Mouse (Mus musculus): ENCODE measurements around the gene Paxbp1. TPM values are rescaled to one million over a fixed set of nuclear protein-coding genes. Genes with fewer than 3 reads are reported as not detected.

Gene Paxbp1
- polyA plus RNA-seq, 1 experiment from 2014 or later, result 17.3 TPM

GRCm38 (mm10) chr16:91035866-91036265, 8.5 kb downstream of the Paxbp1 start:
- H3K9me3 ChIP-seq (ENCODE audit: control insufficient read depth), result no peaks in the 10 kb centered on the region
- no peak overlapping the region for H3K4me2 ChIP-seq (replicated peaks; ENCODE audit: low read depth)
- H3K4me3 ChIP-seq (ENCODE audit: low read depth, low read length), result no peak overlapping the region
- H3K27ac ChIP-seq (ENCODE audit: low read depth, low read length), result no peak overlapping the region
- no peak overlapping the region for H3K9ac ChIP-seq (ENCODE audit: low read depth, low read length)
- H3K36me3 ChIP-seq (ENCODE audit: control insufficient read depth, insufficient read depth), result peaks cover 62% of the 10 kb centered on the region
- no peaks in the 10 kb centered on the region for H3K27me3 ChIP-seq (replicated peaks; ENCODE audit: control insufficient read depth, insufficient read depth, low read length)
- no peaks in the 10 kb centered on the region for H3K4me1 ChIP-seq (replicated peaks; ENCODE audit: control insufficient read depth, insufficient read depth, low read length)
- 89% methylated on average over 10 of the region's 10 CpGs for WGBS
- no peak for ATAC-seq
- TF ChIP-seq CTCF (IDR thresholded peaks at IDR 0.05; ENCODE audit: low read depth), result no peak

DNA sequence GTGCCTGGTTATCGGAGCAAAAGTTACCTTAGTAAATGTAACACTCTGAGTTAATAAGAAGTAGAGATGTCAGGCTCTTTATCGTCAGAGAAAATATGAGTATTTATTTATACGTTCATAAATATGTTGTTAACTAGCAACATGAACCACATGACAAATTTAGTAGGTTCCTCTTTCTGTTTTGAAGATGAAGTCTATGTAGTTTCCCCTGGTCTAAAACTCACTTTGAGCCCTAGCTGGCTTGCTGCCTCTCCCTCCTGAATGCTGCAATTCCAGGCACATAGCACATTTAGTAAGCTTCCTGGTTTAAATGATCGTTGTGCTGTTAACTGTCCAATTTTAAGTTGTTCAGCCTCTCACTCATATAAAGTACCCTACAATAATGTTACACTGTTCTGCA, 13.6 kb downstream of the Paxbp1 start:
- Histone ChIP-seq H3K9ac (ENCODE audit: low read depth, low read length) (no peak overlapping the region), H3K27ac (ENCODE audit: low read depth, low read length) (no peak overlapping the region), H3K27me3 (replicated peaks; ENCODE audit: control insufficient read depth, insufficient read depth, low read length) (no peaks in the 10 kb centered on the region), H3K9me3 (ENCODE audit: control insufficient read depth) (no peaks in the 10 kb centered on the region), H3K36me3 (ENCODE audit: control insufficient read depth, insufficient read depth) (peaks cover 73% of the 10 kb centered on the region), H3K4me3 (ENCODE audit: low read depth, low read length) (no peak overlapping the region), H3K4me1 (replicated peaks; ENCODE audit: control insufficient read depth, insufficient read depth, low read length) (no peaks in the 10 kb centered on the region), H3K4me2 (replicated peaks; ENCODE audit: low read depth) (no peak overlapping the region)
- 94% methylated on average over 4 of the region's 4 CpGs for WGBS
- no peak for ATAC-seq
- no peak for TF ChIP-seq CTCF (IDR thresholded peaks at IDR 0.05; ENCODE audit: low read depth)

GRCm38 (mm10) chr16:91029901-91030300, 14.4 kb downstream of the Paxbp1 start:
- Histone ChIP-seq H3K9ac (ENCODE audit: low read depth, low read length) (no peak overlapping the region), H3K27me3 (replicated peaks; ENCODE audit: control insufficient read depth, insufficient read depth, low read length) (no peaks in the 10 kb centered on the region), H3K4me3 (ENCODE audit: low read depth, low read length) (no peak overlapping the region), H3K4me1 (replicated peaks; ENCODE audit: control insufficient read depth, insufficient read depth, low read length) (no peaks in the 10 kb centered on the region), H3K4me2 (replicated peaks; ENCODE audit: low read depth) (no peak overlapping the region), H3K36me3 (ENCODE audit: control insufficient read depth, insufficient read depth) (peaks cover 75% of the 10 kb centered on the region), H3K27ac (ENCODE audit: low read depth, low read length) (no peak overlapping the region), H3K9me3 (ENCODE audit: control insufficient read depth) (no peaks in the 10 kb centered on the region)
- 85% methylated on average over 2 of the region's 2 CpGs for WGBS
- TF ChIP-seq CTCF (IDR thresholded peaks at IDR 0.05; ENCODE audit: low read depth), result no peak
- no peak for ATAC-seq

GRCm38 (mm10) chr16:91029161-91029743, 15.1 kb downstream of the Paxbp1 start:
- no peak for ATAC-seq
- Histone ChIP-seq H3K36me3 (ENCODE audit: control insufficient read depth, insufficient read depth) (peaks cover 76% of the 10 kb centered on the region), H3K4me2 (replicated peaks; ENCODE audit: low read depth) (no peak overlapping the region), H3K9ac (ENCODE audit: low read depth, low read length) (no peak overlapping the region), H3K27ac (ENCODE audit: low read depth, low read length) (no peak overlapping the region), H3K27me3 (replicated peaks; ENCODE audit: control insufficient read depth, insufficient read depth, low read length) (no peaks in the 10 kb centered on the region), H3K4me1 (replicated peaks; ENCODE audit: control insufficient read depth, insufficient read depth, low read length) (no peaks in the 10 kb centered on the region), H3K4me3 (ENCODE audit: low read depth, low read length) (no peak overlapping the region), H3K9me3 (ENCODE audit: control insufficient read depth) (no peaks in the 10 kb centered on the region)
- WGBS, result 77% methylated on average over 8 of the region's 8 CpGs
- no peak for TF ChIP-seq CTCF (IDR thresholded peaks at IDR 0.05; ENCODE audit: low read depth)

- H3K4me2 ChIP-seq (replicated peaks; ENCODE audit: low read depth), result no peak overlapping the region
- no peak overlapping the region for H3K4me3 ChIP-seq (ENCODE audit: low read depth, low read length)
- H3K9ac ChIP-seq (ENCODE audit: low read depth, low read length), result no peak overlapping the region
- WGBS, result 92% methylated on average over 4 of the region's 4 CpGs
- no peak for TF ChIP-seq CTCF (IDR thresholded peaks at IDR 0.05; ENCODE audit: low read depth)
- H3K4me1 ChIP-seq (replicated peaks; ENCODE audit: control insufficient read depth, insufficient read depth, low read length), result no peaks in the 10 kb centered on the region
- no peak overlapping the region for H3K27ac ChIP-seq (ENCODE audit: low read depth, low read length)
- H3K27me3 ChIP-seq (replicated peaks; ENCODE audit: control insufficient read depth, insufficient read depth, low read length), result no peaks in the 10 kb centered on the region
- ATAC-seq, result no peak
- peaks cover 85% of the 10 kb centered on the region for H3K36me3 ChIP-seq (ENCODE audit: control insufficient read depth, insufficient read depth)
- H3K9me3 ChIP-seq (ENCODE audit: control insufficient read depth), result no peaks in the 10 kb centered on the region
Observed at GRCm38 (mm10) chr16:91026290-91026689, 18.1 kb downstream of the Paxbp1 start.

GRCm38 (mm10) chr16:91023384-91023783, 21.0 kb downstream of the Paxbp1 start:
- H3K4me2 ChIP-seq (replicated peaks; ENCODE audit: low read depth), result no peak overlapping the region
- no peak overlapping the region for H3K4me3 ChIP-seq (ENCODE audit: low read depth, low read length)
- H3K36me3 ChIP-seq (ENCODE audit: control insufficient read depth, insufficient read depth), result peaks cover 91% of the 10 kb centered on the region
- H3K9ac ChIP-seq (ENCODE audit: low read depth, low read length), result no peak overlapping the region
- 79% methylated on average over 1 of the region's 1 CpGs for WGBS
- H3K4me1 ChIP-seq (replicated peaks; ENCODE audit: control insufficient read depth, insufficient read depth, low read length), result no peaks in the 10 kb centered on the region
- no peak for ATAC-seq
- no peaks in the 10 kb centered on the region for H3K9me3 ChIP-seq (ENCODE audit: control insufficient read depth)
- H3K27me3 ChIP-seq (replicated peaks; ENCODE audit: control insufficient read depth, insufficient read depth, low read length), result no peaks in the 10 kb centered on the region
- TF ChIP-seq CTCF (IDR thresholded peaks at IDR 0.05; ENCODE audit: low read depth), result peak; percentile 67
- no peak overlapping the region for H3K27ac ChIP-seq (ENCODE audit: low read depth, low read length)

Data from intestine, postnatal 0 days (tissue).